Mouse (Mus musculus): Measurements from ENCODE around the gene Hpd.
"Not testable (repeated sequence)": the region's sequence is repeated elsewhere in the genome, so short reads cannot be mapped to it uniquely, and the experiment has no call there.

The Hpd gene

DNA sequence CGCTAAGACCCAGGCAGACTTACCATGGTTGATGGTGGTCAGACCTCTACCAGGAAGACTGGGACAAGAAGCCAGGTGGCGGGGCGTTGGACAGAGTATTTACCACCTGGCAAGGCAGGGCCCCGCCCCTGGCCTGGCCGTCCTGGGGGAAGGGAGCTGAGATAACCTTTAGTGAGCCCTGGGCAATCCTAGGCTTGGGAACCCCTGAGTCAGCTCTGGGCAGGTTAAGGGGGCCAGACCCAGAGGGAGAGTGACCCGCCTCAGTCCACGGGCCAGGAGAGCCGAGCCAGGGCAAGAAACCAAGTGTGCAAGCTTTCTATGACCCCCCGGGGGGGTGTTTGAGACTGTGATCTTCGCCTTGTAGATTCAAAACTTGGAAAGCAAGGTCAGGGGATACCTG lies at the start of gene Hpd:
Gene Hpd, minus strand, starts transcription at position 77 of the 400 bp plus-strand sequence.
- no peak for DNase-seq (ENCODE audit: low read depth, low spot score)

- DNase-seq (ENCODE audit: low read depth, low spot score), result no peak
Measured at GRCm38 (mm10) chr5:123232180-123232579, 49.7 kb upstream of the Hpd start.

DNA sequence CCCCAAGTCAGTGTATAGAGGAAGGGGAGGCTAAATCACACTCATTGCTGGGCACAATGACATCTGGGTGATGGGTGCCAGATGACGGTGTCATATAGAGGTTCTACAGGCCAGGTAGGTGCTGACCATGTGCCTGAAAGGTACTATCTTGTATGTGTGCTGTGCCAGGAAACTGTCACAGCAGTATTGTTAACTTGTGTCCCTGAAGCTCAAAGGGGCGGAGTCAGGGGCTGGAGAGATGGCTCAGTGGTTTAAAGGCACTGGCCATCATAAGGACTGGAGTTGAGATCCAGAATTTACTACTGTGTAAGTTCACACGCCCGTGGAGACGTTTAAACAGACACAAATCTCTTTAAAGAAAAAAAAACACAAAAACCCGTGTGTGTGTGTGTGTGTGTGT lies 46.8 kb upstream of the Hpd start:
- no peak for DNase-seq (ENCODE audit: low read depth, low spot score)

DNA sequence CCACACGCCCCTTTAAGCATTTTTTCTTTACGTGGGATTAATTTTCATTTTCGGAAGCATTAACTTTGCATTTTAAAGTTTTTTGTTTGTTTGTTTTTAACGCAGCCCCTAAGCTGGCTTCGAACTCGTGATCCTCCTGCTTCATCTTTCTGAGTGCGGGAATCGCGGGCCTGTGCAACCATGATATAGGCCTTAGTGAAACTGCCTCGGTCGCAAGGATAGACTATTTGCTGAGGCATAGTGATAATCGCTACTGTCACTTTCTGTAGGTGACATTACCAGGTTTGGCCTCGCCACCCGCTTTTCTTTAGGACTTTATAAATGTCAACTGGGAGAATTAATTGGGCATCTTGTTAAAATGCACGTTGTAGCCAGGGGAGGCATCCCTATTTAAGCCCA lies 46.0 kb upstream of the Hpd start:
- DNase-seq (ENCODE audit: low read depth, low spot score), result no peak

- DNase-seq (ENCODE audit: low read depth, low spot score), result peak; percentile 98
Measured at GRCm38 (mm10) chr5:123227762-123228523, 45.4 kb upstream of the Hpd start.

- no peak for DNase-seq (ENCODE audit: low read depth, low spot score)
Measured at GRCm38 (mm10) chr5:123226851-123227250, 44.3 kb upstream of the Hpd start.

DNA sequence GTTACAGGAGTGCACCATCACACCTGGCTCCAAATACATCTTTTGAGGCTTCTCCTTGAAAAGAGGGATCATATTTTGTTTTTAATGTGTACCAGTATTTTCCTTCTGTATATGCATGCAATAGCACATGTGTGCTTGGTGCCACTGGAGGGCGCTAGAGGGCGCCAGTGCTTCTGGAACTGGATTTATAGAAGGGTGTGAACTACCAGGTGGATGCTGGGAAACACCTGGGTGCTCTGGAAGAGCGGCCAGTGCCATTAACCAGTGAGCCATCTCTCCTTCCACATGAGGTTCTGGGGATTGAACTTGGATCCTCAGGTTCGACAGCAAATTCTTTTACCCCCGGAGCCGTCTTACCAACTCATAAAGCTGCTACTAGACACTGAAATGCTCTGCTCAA lies 41.3 kb upstream of the Hpd start:
- not testable (repeated sequence) for DNase-seq (ENCODE audit: low read depth, low spot score)

DNA sequence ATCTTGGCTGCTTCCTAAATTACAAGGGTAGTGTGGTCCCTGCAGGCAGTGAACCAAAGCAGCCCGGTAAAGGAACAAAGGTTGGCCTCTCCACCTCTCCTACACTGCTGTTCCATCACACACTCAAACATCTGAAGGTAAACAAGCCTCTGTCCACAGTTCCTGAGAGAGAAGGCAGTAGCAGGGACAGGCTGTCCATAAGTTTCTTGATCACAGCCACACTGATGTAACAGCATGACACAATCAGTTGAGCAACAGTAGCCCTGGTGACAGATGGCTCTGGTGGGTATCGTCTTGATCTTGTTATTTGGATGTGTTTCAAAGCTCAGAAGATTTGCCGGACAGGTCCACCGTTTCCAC lies 40.5 kb upstream of the Hpd start:
- no peak for DNase-seq (ENCODE audit: low read depth, low spot score)

GRCm38 (mm10) chr5:123222346-123223050 lies 40.0 kb upstream of the Hpd start:
- not testable (repeated sequence) for DNase-seq (ENCODE audit: low read depth, low spot score)

DNA sequence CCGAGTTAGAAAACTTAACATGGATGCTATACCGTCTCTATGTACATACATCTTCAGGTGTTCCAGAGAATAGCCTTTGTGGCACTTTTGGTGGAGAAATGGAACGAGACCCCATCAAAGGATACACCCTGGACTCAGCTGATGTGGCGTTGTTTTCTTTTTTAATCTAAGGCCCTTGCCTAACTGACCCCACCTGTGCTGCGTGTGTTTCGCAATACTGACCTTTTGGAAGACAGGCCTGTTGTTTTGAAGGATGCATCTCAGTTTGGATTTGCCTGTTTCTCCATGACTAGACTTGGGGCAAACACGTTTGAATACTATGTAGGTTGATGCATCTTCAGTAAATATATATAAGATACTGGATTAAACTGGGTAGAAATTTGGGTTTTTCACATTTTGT lies 21.1 kb upstream of the Hpd start:
- not testable (repeated sequence) for DNase-seq (ENCODE audit: low read depth, low spot score)

DNA sequence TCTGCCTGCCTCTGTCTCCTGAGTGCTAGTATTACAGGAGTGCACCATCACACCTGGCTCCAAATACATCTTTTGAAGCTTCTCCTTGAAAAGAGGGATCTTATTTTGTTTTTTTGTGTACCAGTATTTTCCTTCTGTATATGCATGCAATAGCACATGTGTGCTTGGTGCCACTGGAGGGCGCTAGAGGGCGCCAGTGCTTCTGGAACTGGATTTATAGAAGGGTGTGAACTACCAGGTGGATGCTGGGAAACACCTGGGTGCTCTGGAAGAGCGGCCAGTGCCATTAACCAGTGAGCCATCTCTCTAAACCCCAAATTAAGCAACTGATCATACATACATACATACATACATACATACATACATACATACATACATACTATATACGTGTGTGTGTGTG lies 20.2 kb upstream of the Hpd start:
- not testable (repeated sequence) for DNase-seq (ENCODE audit: low read depth, low spot score)

- DNase-seq (ENCODE audit: low read depth, low spot score), result peak; percentile 7
Measured at GRCm38 (mm10) chr5:123201987-123202386, 19.5 kb upstream of the Hpd start.

GRCm38 (mm10) chr5:123201523-123201892 lies 19.0 kb upstream of the Hpd start:
- DNase-seq (ENCODE audit: low read depth, low spot score), result no peak

DNA sequence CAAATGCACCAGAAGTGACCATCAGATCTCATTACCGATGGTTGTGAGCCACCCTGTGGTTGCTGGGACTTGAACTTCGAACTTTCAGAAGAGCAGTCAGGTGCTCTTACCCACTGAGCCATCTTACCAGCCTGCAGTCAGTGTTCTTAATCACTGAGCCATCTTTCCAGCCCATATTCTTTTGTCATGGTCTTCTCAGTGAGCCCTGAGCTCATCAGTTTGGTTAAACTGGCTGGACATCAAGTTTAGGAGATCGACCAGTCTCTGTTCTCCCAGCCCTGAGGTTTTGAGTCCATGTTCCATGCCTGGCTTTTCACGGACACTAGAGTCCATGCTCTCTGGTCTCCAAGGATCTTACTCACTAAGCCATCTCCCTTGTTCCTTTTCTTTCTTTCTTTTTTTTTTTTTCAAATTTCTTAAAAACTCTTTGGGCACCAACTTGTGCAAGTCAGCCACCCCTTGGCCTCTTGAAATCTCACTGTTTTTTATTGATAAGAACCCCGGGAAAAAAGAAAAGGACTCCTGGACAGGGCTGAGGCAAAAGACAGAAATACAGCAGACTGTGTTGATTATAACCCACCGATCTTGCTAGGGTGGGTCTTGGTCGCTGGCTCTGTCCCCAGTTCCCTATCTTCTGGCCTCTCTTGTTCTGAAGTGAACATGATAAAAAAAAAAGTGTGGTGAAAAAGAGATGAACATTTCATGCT lies 18.4 kb upstream of the Hpd start:
- not testable (repeated sequence) for DNase-seq (ENCODE audit: low read depth, low spot score)

DNA sequence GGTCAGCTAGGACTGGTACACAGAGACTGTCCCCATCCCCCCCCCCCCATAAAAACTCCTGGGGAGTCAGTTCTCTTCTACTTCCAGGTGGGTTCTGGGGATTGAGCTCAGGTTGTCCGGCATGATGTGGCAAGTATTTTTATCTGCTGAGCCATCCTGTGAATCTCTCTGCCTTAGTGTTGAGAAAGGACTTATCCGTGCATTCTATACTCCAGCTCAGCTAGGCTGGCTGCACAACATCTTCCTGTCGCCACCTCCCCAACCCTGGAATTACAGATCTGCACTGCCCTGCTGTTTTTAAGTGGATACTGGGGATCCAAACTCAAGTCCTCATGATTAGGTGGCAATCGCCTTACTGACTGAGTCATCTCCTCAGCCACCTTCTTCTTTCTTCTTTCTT lies 16.0 kb upstream of the Hpd start:
- no peak for DNase-seq (ENCODE audit: low read depth, low spot score)

DNA sequence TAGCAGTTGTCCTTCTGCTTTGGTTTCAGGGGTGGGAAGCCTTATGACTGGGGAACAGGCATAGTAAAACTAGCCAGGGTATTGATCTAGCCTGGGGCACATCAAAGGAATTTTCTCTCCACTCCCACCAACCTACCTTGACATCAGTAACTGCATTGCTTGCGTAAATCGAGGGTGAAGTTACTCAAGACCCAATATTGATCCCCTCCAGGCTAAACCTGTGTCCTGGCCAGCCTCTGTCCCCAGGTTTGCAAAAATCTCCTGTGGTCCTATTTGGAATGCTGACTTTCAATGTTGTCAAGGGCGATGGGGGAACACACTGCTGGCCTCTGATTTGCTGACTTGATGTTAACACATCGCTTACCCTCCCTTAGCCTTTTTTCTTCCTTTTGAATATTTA lies 14.2 kb upstream of the Hpd start:
- no peak for DNase-seq (ENCODE audit: low read depth, low spot score)

- DNase-seq (ENCODE audit: low read depth, low spot score), result no peak
Measured at GRCm38 (mm10) chr5:123195500-123196000, 13.0 kb upstream of the Hpd start.

DNA sequence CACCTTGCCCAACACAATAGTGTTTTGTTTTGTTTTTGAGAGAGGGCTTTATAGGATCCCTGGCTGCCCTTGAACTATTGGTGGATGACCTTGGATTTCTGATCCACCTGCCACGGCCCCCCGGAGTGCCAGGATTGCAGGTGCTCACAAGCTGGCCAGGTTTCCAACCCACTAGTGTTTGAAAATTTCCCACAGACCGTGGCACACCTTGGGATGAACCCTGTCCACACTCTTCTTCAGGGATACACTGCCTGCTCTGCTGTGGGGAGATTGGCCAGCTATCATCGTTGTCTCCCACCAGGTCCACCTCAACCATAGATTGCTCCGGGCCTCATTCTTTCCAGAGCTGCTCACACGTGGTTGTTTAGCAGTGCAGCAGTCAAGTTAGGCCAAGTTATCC lies 12.3 kb upstream of the Hpd start:
- no peak for DNase-seq (ENCODE audit: low read depth, low spot score)

DNA sequence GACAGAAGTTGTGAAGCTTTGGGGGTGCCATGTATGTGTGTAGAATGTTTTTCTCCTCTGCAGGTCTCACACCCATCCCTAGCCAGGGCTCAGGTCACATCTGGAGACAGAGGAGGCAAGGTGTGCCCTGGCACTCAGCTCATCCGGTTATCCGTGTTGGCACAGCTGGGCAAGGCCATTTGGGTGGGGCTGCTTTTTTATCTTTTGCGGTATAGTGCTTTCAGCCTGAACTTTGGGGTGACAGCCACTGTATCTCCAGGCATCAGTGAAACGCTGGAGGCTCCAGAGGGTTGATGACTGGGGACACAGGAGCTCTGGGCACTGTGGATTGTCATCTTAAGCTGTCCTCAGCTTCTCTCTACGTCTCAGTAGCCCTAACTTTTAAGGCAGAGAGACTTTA lies 10.9 kb upstream of the Hpd start:
- no peak for DNase-seq (ENCODE audit: low read depth, low spot score)

DNA sequence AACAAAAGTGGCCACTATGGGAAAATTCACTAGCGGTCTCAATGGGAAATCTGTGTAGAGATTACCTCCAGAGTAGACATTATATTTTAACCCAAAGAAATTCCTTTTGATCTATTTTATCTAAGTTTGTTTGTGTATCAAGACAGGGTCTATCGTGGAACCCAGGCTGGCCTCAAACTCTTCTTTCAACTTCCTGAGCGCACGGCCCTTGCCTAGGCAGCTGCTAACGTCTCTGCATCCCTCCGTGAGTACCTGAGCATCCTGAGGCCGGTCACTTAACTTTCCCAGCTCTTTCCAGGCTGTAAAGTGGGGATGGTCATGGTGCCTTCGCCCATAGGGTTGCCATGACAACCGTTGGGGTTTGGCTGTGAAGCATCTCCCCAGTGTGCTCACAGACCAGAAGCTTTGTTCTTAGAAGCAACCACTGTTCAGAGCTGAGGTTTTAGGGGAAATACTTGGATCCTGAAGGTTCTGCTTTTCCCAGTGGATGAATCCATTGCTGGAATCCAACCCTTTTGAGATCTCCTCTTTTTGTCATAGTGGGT lies 10.2 kb upstream of the Hpd start:
- DNase-seq (ENCODE audit: low read depth, low spot score), result peak; percentile 14

GRCm38 (mm10) chr5:123191427-123191826 lies 8.9 kb upstream of the Hpd start:
- DNase-seq (ENCODE audit: low read depth, low spot score), result no peak

DNA sequence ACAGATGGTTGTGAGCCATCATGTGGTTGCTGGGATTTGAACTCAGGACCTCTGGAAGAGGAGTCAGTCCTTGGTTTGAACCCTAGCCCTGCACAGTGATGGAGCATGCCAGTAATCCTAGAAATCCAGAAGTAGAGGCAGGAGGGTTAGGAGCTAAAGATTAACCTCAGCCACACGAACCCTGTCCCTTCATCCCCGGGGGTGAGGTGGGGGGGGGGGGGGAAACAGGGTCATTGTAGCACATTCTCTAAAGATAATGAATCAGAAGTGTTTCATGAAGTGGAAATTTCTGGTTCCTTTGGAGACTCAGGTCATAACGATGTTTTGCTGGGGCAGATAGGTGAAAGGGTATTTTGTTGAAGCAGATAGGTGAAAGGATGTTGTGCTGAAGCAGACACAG lies 8.4 kb upstream of the Hpd start:
- DNase-seq (ENCODE audit: low read depth, low spot score), result no peak

Measured in brain, adult 2 months (tissue).